Mouse (Mus musculus) bone marrow, adult 2 months (tissue): ENCODE measurements around the gene Suds3.

Experiments
- CTCF ChIP-seq: fragments of 200-500 bp; IDR thresholded peaks from 2 replicates; pipeline ENCODE4 v1.5.1; 2011; ENCODE audit warnings: low read length, control low read depth; ENCODE audit not compliant: control insufficient read depth, insufficient read depth
- POLR2A ChIP-seq: fragments of 200-500 bp; IDR thresholded peaks from 2 replicates; pipeline ENCODE4 v1.6.1; 2011; ENCODE audit warnings: low read depth, mild to moderate bottlenecking, control low read depth, low read length, borderline replicate concordance; ENCODE audit not compliant: control insufficient read depth

DNA sequence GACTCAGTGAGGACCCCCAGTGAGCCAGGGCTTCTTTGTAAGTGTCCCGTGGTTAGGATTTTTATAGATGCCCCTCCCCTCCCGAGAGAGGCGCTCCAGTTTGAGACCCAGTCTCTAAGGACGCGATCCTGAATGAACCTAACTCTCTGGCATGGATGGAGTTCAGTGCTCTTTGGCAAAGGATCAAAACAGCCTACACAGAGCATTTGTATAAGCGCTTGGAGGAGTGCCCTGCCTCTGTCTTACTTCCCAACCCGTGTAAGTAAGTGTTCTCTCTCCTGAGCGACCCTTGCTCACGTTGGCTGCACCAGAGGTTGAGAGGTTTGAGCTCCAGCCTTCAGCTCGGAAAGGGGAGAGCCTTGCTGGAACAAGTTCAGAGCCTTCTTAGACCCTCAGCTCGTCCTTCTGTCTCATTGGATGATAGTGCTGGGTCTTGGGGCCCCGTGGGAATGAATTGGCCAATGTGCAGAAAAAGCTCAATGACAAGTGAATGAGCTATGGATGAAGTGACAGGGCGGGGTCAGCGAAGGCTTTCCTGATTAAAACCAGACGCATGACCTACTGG lies 37.7 kb upstream of the Suds3 start:
- TF ChIP-seq POLR2A = no peak
- no peak for TF ChIP-seq CTCF
